Mouse (Mus musculus): ENCODE measurements around the gene Zfp426. TPM values are rescaled to one million over a fixed set of nuclear protein-coding genes. Genes with fewer than 3 reads are reported as not detected.

Gene Zfp426
- polyA plus RNA-seq, 1 experiment from 2014 or later: 14.8 TPM

- Histone ChIP-seq H3K4me2 (replicated peaks; ENCODE audit: low read depth, low read length) (no peak overlapping the region), H3K9me3 (ENCODE audit: low read length) (no peaks in the 10 kb centered on the region), H3K4me1 (ENCODE audit: insufficient read depth, low read depth, low read length) (no peaks in the 10 kb centered on the region), H3K4me3 (ENCODE audit: low read depth, low read length) (no peak overlapping the region), H3K27me3 (replicated peaks; ENCODE audit: insufficient read depth, low read length) (no peaks in the 10 kb centered on the region), H3K36me3 (ENCODE audit: insufficient read depth, low read length) (peaks cover 7% of the 10 kb centered on the region; the same call in 1 of the 2 replicates), H3K27ac (ENCODE audit: low read length) (no peak overlapping the region), H3K9ac (replicated peaks; ENCODE audit: low read depth) (no peak overlapping the region)
- WGBS: 40% methylated on average over 1 of the region's 1 CpGs
- DNase-seq (ENCODE audit: low spot score) (no peak), ATAC-seq (no peak)
- no peak for TF ChIP-seq EP300 (IDR thresholded peaks at IDR 0.05)
- TF ChIP-seq CTCF (IDR thresholded peaks at IDR 0.05): no peak
Observed at GRCm38 (mm10) chr9:20510346-20510745, 17.8 kb upstream of the Zfp426 start.

GRCm38 (mm10) chr9:20509676-20510075 is 17.1 kb upstream of the Zfp426 start:
- no peak overlapping the region for H3K27ac ChIP-seq (ENCODE audit: low read length)
- TF ChIP-seq CTCF (IDR thresholded peaks at IDR 0.05) (no peak), EP300 (IDR thresholded peaks at IDR 0.05) (no peak)
- DNase-seq (ENCODE audit: low spot score) (no peak), ATAC-seq (no peak)
- no peak overlapping the region for H3K4me2 ChIP-seq (replicated peaks; ENCODE audit: low read depth, low read length)
- H3K9ac ChIP-seq (replicated peaks; ENCODE audit: low read depth): no peak overlapping the region
- peaks cover 12% of the 10 kb centered on the region; the same call in 1 of the 2 replicates for H3K36me3 ChIP-seq (ENCODE audit: insufficient read depth, low read length)
- H3K9me3 ChIP-seq (ENCODE audit: low read length): no peaks in the 10 kb centered on the region
- no peak overlapping the region for H3K4me3 ChIP-seq (ENCODE audit: low read depth, low read length)
- no peaks in the 10 kb centered on the region for H3K27me3 ChIP-seq (replicated peaks; ENCODE audit: insufficient read depth, low read length)
- WGBS: 45% methylated on average over 3 of the region's 3 CpGs
- H3K4me1 ChIP-seq (ENCODE audit: insufficient read depth, low read depth, low read length): no peaks in the 10 kb centered on the region

- H3K4me3 ChIP-seq (ENCODE audit: low read depth, low read length): no peak overlapping the region
- H3K4me1 ChIP-seq (ENCODE audit: insufficient read depth, low read depth, low read length): no peaks in the 10 kb centered on the region
- ATAC-seq: no peak
- peaks cover 36% of the 10 kb centered on the region for H3K36me3 ChIP-seq (ENCODE audit: insufficient read depth, low read length)
- no peak overlapping the region for H3K27ac ChIP-seq (ENCODE audit: low read length)
- no peak for DNase-seq (ENCODE audit: low spot score)
- WGBS: 86% methylated on average over 5 of the region's 5 CpGs
- no peaks in the 10 kb centered on the region for H3K9me3 ChIP-seq (ENCODE audit: low read length)
- H3K4me2 ChIP-seq (replicated peaks; ENCODE audit: low read depth, low read length): no peak overlapping the region
- no peaks in the 10 kb centered on the region for H3K27me3 ChIP-seq (replicated peaks; ENCODE audit: insufficient read depth, low read length)
- H3K9ac ChIP-seq (replicated peaks; ENCODE audit: low read depth): no peak overlapping the region
- no peak for TF ChIP-seq EP300 (IDR thresholded peaks at IDR 0.05)
- TF ChIP-seq CTCF (IDR thresholded peaks at IDR 0.05): no peak
Observed at GRCm38 (mm10) chr9:20504801-20505200, 12.3 kb upstream of the Zfp426 start.

GRCm38 (mm10) chr9:20493281-20493680 is 735 bp upstream of the Zfp426 start:
- TF ChIP-seq CTCF (IDR thresholded peaks at IDR 0.05): peak; percentile 37
- TF ChIP-seq EP300 (IDR thresholded peaks at IDR 0.05): no peak
- ATAC-seq: no peak
- H3K4me3 ChIP-seq (ENCODE audit: low read depth, low read length): peak overlapping the region; percentile 95
- no peaks in the 10 kb centered on the region for H3K27me3 ChIP-seq (replicated peaks; ENCODE audit: insufficient read depth, low read length)
- H3K9ac ChIP-seq (replicated peaks; ENCODE audit: low read depth): peak overlapping the region; percentile 90
- 3% methylated on average over 9 of the region's 9 CpGs for WGBS
- peak overlapping the region; percentile 59 for H3K4me2 ChIP-seq (replicated peaks; ENCODE audit: low read depth, low read length)
- no peaks in the 10 kb centered on the region for H3K9me3 ChIP-seq (ENCODE audit: low read length)
- peak overlapping the region; percentile 97 for H3K27ac ChIP-seq (ENCODE audit: low read length)
- DNase-seq (ENCODE audit: low spot score): peak; percentile 51
- H3K36me3 ChIP-seq (ENCODE audit: insufficient read depth, low read length): peaks cover 5% of the 10 kb centered on the region; the same call in 1 of the 2 replicates
- peaks cover 5% of the 10 kb centered on the region; the same call in 1 of the 2 replicates for H3K4me1 ChIP-seq (ENCODE audit: insufficient read depth, low read depth, low read length)

- DNase-seq (ENCODE audit: low spot score): no peak
Observed at GRCm38 (mm10) chr9:20491858-20492526, 554 bp downstream of the Zfp426 start.

GRCm38 (mm10) chr9:20489536-20489935 is 3.0 kb downstream of the Zfp426 start:
- Histone ChIP-seq H3K4me3 (ENCODE audit: low read depth, low read length) (no peak overlapping the region), H3K4me1 (ENCODE audit: insufficient read depth, low read depth, low read length) (peaks cover 5% of the 10 kb centered on the region; the same call in 1 of the 2 replicates), H3K4me2 (replicated peaks; ENCODE audit: low read depth, low read length) (no peak overlapping the region), H3K9ac (replicated peaks; ENCODE audit: low read depth) (no peak overlapping the region), H3K36me3 (ENCODE audit: insufficient read depth, low read length) (0 out of 2 replicates have a peak, but pooled peaks cover 4% of the 10 kb centered on the region), H3K27me3 (replicated peaks; ENCODE audit: insufficient read depth, low read length) (no peaks in the 10 kb centered on the region), H3K27ac (ENCODE audit: low read length) (no peak overlapping the region), H3K9me3 (ENCODE audit: low read length) (no peaks in the 10 kb centered on the region)
- DNase-seq (ENCODE audit: low spot score) (no peak), ATAC-seq (no peak)
- no peak for TF ChIP-seq CTCF (IDR thresholded peaks at IDR 0.05)
- no peak for TF ChIP-seq EP300 (IDR thresholded peaks at IDR 0.05)
- WGBS: 89% methylated on average over 5 of the region's 5 CpGs

More at GRCm38 (mm10) chr9:20491858-20492526, 554 bp downstream of the Zfp426 start:
- Histone ChIP-seq H3K4me2 (replicated peaks; ENCODE audit: low read depth, low read length) (peak overlapping the region; percentile 59), H3K4me3 (ENCODE audit: low read depth, low read length) (peak overlapping the region; percentile 95), H3K9ac (replicated peaks; ENCODE audit: low read depth) (peak overlapping the region; percentile 90), H3K27ac (ENCODE audit: low read length) (peak overlapping the region; percentile 97), H3K27me3 (replicated peaks; ENCODE audit: insufficient read depth, low read length) (no peaks in the 10 kb centered on the region), H3K4me1 (ENCODE audit: insufficient read depth, low read depth, low read length) (peaks cover 5% of the 10 kb centered on the region; the same call in 1 of the 2 replicates), H3K36me3 (ENCODE audit: insufficient read depth, low read length) (no peaks in the 10 kb centered on the region), H3K9me3 (ENCODE audit: low read length) (no peaks in the 10 kb centered on the region)
- no peak for ATAC-seq
- TF ChIP-seq EP300 (IDR thresholded peaks at IDR 0.05) (no peak), CTCF (IDR thresholded peaks at IDR 0.05) (no peak)
- WGBS: 4% methylated on average over 20 of the region's 20 CpGs
